Mouse (Mus musculus) layer of hippocampus, adult 8-10 months (tissue): ENCODE measurements at regions not wholly inside any gene's neighbourhood (a gene's known extent, or its start where the extent isn't known, plus 50 kb on each side); places are given as distances from the start of the nearest gene placed in this dataset.

Experiments
- DNase-seq, 2 experiments: peaks; one replicate each; pipeline ENCODE4 v3.0.0; 2022; ENCODE audit warnings: low spot score in 2 of 2

- DNase-seq: no peak
Observed at GRCm38 (mm10) chr8:90762390-90762789, 54.8 kb downstream of the Gm19935 start.

GRCm38 (mm10) chr8:90761947-90762346 is 55.2 kb downstream of the Gm19935 start:
- no peak for DNase-seq

DNA sequence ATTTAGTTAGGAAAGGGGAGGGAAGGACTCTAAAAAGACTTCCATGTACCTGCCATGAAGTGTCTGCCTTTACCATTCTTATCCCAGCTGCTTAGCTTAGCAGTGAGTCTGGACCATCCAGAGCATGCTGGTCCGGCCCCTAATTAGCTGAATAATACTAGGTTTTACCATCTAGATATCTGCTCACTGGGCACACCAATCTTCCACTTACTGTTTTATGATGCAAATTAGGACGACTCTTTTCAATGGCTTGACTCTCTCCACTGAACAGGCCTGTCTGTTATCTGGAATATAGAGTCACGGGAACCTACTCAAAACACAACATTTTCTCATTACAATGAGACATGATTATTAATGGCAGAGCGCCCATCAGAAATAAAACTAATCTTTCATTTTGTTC is 55.7 kb downstream of the Gm19935 start:
- no peak for DNase-seq

DNA sequence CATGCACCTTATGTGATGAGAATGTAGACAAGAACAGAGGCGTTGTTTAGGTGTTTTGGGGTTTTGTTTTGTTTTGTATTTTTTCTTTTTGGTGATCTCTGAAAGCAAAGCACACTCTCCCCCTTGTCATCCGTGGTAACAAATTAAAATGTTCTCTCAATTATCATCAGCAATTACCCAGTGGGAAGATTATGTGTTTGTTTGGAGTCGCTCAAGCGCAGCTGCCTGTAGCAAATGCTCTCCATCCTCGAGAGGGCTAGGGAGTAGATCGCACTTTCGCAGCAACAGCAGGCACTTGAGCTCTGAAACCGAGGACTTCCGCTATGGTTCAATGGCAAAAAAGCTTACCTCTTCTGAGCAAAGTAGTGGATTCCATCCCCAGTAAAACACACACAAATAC is 57.7 kb downstream of the Gm19935 start:
- DNase-seq: no peak

DNA sequence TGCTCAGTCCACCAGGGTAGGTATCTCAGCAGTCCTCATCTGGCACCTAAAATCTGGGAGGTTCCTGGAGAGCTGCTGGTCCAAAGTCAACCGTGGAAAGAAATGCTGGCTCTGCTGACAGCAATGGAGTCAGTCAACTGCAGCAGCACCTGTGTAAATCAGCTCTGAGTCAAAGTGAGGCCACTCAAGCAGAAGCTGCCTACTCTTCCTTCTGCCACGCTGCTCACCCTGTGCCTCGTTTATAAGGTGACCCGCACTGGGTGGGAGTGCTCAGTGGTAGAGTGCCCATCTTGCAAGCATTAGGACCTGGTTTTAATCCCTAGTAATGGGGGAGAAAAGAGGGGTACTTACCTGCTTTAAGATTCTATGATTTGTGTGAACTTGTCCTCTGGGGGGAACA is 62.2 kb downstream of the Gm19935 start:
- no peak for DNase-seq

DNA sequence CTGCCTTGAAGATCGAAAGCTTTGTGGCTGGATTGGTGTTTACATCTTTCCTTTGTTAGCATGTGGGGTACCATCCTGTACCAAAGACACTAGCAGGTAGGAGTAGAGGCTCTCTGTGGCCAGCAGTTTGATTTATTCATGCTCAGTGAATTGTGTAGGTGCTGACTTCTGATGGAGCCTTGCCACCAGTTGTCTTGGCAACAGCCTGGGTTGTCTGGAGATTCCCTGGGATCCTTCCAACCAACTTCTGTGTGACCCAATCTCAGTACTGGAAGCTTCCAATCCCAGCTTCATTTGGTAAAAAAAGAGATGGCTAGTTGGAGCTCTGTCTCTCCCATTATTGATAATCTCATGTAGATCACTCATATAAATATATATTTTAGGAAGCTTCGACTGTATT is 73.6 kb downstream of the Gm19935 start:
- DNase-seq: peak in 1 of 2 experiments; percentile 18

DNA sequence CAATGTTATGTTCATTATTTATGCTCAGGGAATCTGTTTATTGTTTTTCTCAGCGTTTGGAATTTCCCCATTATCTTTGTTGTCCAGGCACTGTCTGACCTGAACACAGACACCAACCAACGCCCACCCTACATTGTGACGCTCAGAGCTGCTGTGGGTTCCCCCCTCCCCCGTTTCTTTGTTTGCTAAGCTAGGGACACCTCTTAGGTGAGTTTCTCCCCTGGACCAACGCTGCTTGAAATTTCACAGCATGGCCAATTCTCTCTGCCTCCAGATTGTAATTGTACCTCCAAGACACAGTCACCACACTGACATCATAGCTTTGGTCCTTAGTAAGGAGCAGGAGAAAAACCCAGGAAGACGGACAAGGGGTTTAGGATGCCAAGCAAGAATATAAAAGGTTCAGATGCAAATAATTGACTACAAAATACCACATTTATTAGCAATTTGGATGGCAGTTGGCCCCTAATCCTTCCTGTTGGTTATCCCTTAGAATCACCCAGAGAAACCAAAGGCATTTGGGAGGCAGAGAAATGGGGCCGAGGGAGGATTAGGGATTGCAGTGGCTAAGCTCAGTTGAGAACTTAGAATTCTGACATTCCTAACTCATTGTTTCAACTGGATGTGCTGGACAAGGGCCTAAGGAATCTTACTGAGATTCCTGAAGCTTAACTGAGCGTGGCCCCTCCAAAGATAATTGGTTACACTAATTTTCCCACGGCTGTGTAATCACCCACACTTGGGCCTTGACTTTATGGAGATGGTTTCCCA is 76.0 kb downstream of the Gm19935 start:
- no peak for DNase-seq

DNA sequence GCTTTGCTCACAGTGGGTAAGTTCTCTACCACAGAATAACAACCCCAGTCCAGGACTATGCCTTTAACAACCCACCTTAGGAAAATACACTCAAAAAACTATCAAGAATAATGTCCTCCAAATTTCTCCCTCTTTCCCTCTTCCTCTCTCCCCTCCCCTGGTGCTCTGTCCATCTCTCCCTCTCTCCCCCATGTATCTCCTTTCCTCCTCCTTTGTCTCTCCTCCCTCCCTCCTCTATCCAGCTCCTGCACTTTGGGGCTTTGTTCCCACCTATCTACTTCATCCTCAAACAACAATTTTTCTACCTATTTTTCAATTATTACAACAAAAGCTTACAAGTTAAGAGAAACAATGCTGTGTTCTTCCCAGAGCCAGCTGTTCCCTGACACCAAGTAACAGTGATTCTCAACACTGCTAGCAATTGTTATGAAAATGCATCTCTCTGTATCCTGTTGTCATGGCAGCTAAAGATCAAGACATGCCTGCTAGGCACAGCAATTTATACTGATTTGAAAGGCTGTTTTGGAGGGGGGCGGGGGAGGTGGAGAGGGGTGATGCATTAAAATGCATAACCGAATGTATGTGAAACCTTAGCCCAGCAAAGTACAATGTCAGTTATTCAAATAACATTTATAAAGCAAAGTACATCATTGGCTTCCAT is 76.8 kb downstream of the Gm19935 start:
- no peak for DNase-seq

DNA sequence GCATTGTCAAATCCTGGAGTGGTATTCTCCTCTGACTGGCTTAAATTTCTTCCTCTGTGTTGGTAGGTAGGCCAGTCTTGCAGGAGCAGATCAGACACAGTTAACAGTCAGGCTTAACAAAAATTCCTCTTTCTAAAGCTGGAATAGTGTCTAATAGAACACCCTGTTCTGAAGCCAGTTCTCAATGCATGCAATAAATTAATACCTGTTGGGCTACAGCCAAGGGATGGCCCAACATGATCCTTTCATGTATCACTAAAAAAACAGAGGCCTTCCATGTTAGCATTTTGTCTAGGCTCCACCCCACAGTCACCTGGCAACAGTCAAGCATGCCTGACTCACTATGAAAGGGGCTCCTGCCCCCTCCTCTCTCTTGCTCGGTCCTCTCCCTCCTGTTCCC is 89.2 kb downstream of the Gm19935 start:
- no peak for DNase-seq

GRCm38 (mm10) chr8:90725188-90725587 is 92.0 kb downstream of the Gm19935 start:
- no peak for DNase-seq

DNA sequence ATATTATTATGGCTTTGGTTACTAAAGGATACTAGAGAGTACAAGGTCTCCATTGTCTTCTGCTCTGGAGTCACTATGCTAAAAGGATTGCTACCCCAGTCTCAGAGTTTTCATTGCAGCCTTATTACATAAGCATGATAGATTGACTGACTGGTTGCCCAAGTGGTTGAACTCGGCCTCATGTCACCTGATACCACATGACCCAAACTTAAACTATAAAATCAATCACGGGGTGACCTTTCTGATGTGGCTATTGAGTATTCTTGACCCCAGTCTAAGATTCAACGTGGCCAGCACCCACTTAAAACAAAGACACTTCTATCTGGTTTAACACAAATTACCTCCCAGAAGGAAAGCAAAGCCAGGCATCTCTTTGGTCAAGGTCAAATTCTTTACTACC is 100.8 kb downstream of the Gm19935 start:
- no peak for DNase-seq

DNA sequence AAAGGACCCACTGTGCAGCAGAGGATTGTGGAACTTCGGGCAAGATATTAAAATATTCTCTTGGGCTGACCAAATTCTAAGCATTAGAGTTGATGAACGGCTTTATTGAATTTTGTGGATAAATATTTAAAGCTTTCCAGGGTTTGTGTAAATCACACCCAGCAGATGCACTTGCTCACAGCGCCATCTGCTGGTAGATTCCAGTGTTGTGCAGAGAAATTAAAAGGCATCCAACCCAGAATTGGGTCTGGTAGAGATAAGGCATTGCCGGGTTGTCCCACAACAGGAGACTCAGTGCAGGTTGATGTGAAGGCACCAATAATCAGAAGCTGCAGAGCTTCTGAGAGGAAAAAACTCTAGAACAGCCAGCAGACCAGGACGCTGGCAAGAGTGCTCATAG is 108.7 kb downstream of the Gm19935 start:
- peak; percentile 46 to 76 for DNase-seq

- no peak for DNase-seq
Observed at GRCm38 (mm10) chr8:90692516-90692915, 124.7 kb downstream of the Gm19935 start.

DNA sequence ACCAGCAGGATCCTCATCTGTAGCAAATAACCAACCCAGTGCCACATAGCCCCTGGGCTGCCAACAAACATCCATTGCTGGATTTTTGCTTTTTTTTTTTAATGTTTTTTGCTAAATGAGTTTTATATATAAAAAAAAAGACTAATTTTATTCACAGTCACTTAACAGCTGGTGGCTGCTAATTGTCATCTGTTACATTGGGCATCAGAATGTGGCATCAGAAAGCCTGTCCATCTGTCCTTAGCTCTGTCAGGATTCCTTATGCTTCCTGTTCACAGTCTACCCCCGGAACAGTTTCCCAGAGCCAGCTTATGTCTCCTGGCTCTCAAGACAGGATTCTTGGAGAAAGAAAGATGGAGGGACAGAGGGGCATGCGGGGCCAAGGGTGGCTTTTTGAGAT is 132.1 kb downstream of the Gm19935 start:
- DNase-seq: peak; percentile 10 to 44

DNA sequence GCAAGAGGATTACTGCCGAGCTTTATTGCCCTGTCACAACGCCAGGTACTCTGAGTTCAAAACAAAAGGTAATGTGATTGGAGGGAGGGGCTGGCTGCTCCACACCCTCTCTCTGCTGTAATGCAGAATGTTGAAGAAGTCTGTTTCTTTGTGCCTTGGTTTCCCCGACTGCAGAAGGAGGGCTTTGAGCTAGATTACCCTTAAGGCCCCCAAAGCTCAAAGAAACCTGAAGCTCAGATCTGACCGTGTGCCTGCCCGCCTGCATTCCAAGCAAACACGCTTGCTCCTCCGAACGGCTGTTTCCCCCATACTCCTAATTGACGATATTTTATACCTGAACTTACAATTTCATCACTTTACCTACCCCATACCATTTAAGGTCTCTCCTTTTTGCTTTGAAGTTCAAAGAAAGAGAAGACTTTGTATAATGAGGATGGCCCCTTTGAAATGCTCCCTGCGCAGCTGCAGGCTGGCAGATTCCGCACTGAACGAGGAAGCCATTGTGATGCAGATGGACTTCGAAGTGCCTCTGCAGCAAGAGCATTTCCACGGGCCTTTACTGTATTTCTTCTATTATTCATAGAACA is 146.6 kb downstream of the Gm19935 start:
- DNase-seq: no peak

DNA sequence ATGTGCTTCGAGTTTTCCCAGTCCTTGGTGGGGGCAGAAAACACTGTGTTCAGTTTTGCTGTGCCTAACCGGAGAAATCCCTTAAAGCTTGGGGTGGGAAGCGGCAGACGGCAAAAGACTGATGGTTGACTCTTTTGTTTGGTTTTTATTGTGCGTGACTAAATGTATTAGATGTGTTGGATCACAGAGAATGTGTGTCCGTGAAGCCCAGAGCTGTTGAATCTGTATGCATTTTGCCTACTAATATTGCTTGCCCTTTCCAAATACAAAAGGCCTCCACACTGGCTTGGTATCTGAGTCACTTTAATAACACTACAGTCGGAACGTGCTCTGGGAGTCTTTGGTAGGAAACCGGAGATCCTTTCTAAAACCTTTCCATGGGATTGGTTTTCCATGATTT is 147.8 kb downstream of the Gm19935 start:
- no peak for DNase-seq

GRCm38 (mm10) chr8:90659066-90659465 is 158.1 kb downstream of the Gm19935 start:
- DNase-seq: no peak

GRCm38 (mm10) chr8:90657641-90658051 is 159.5 kb downstream of the Gm19935 start:
- DNase-seq: peak; percentile 51 to 65

DNA sequence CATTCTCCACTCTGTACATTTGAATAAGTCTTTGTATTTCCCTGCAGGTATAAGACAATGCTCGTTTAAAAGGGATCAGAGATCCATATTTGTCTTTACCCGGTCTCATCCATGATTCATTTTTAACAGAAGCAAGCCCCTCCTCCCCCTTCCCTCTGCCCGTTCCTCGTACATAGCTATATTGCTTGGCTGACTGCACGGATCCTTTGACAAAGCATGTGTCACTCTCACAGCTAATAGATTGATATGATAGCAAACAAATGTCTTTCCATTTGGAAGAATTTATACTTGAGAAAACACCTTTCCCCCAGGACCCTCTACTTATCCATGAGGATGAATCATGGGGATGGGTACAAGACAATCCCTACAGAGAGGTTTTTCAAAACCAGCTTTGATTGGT is 160.1 kb downstream of the Gm19935 start:
- DNase-seq: no peak

GRCm38 (mm10) chr8:90656436-90657090 is 160.6 kb downstream of the Gm19935 start:
- DNase-seq: no peak

- DNase-seq: no peak
Observed at GRCm38 (mm10) chr8:90654786-90655185, 162.4 kb downstream of the Gm19935 start.

GRCm38 (mm10) chr8:90642392-90642791 is 174.8 kb downstream of the Gm19935 start:
- DNase-seq: no peak
